Mouse (Mus musculus) forebrain, embryonic 10.5 days (tissue): ENCODE measurements around the gene Spp1. TPM values are rescaled to one million over a fixed set of nuclear protein-coding genes. Genes with fewer than 3 reads are reported as not detected.

Experiments
- DNase-seq: peaks from one replicate; pipeline ENCODE4 v3.0.0-alpha.2; 2017; ENCODE audit warnings: low spot score; ENCODE audit errors: extremely low spot score
- H3K27ac ChIP-seq: fragments of 300-500 bp; sonication (generic); 2 replicates; pipeline ENCODE4 v1.5.1; 2016; ENCODE audit warnings: mild to moderate bottlenecking
- H3K27me3 ChIP-seq: fragments of 300-500 bp; sonication (generic); 2 replicates; pipeline ENCODE4 v1.6.1; 2016; ENCODE audit warnings: mild to moderate bottlenecking; ENCODE audit not compliant: poor library complexity, severe bottlenecking
- H3K36me3 ChIP-seq: fragments of 300-500 bp; sonication (generic); replicated peaks from 2 replicates; pipeline ENCODE4 v1.6.1; 2016; ENCODE audit warnings: mild to moderate bottlenecking, moderate library complexity
- H3K4me1 ChIP-seq: fragments of 300-500 bp; sonication (generic); 2 replicates; pipeline ENCODE4 v1.6.1; 2016
- H3K4me3 ChIP-seq: fragments of 300-500 bp; sonication (generic); 2 replicates; pipeline ENCODE4 v1.5.1; 2016; ENCODE audit warnings: mild to moderate bottlenecking, moderate library complexity
- H3K9me3 ChIP-seq: fragments of 300-500 bp; sonication (generic); 2 replicates; pipeline ENCODE4 v1.6.1; 2016; ENCODE audit warnings: mild to moderate bottlenecking, moderate library complexity
- WGBS: fragments of 180-500 bp; shearing (Covaris S2); methylation state at CpG from one replicate; pipeline ENCODE4 v1.1.7; 2016; 5-methylcytosine and 5-hydroxymethylcytosine counted together
- polyA plus RNA-seq: library from polyadenylated mRNA; unstranded; fragments of >200 nt; fragmentation: Nextera tagmentation; extraction: Ambion mirVana; gene quantifications from 2 replicates; pipeline ENCODE4 v1.2.1, GENCODE M21; 2016

Spp1 gene
- polyA plus RNA-seq, 1 experiment from 2014 or later: 1.6 TPM

DNA sequence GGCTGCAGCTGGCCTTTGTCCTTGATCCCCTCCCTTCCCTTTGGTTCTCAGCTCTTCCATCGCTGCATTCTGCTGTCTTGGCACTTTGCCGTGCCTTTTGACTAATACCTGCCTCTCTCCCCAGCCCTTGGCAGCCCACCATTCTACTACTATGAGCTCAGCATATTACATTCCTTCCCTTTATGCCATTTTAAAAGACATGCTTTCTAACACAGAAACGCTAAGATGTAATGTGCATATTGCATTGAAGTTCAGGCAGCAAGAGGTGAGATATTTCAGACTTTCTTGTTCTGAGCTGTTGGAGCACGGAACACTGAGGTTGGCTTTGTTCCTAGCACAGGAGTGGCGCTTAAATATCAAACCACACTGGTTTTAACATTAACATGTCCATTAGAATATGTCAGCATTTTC lies 36.1 kb downstream of the Spp1 start:
- H3K27me3 ChIP-seq: no peaks in the 10 kb centered on the region
- H3K4me1 ChIP-seq: no peaks in the 10 kb centered on the region
- H3K4me3 ChIP-seq: no peak overlapping the region
- no peak overlapping the region for H3K27ac ChIP-seq
- DNase-seq: no peak
- H3K36me3 ChIP-seq: peaks cover 64% of the 10 kb centered on the region
- WGBS: 94% methylated on average over 5 of the region's 5 CpGs
- no peaks in the 10 kb centered on the region for H3K9me3 ChIP-seq

DNA sequence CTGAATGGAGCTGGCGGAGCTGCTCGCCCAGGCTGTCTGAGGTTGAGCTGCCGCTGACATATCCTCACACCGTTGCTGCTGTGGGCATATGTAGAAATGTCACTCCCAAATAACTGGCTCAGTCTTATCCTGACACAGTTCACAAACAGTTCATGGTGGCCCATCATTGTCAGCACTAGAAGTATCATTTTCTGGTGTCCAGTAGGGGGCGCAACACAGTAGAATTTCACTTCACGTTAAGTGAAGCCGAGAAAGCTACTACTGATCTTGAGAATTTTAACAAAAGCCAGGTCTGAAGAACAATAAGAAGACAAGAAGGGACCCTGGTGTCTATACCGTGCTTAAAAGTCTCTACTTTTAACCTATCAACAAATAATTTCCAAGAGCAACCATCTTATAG lies 37.5 kb downstream of the Spp1 start:
- Histone ChIP-seq H3K9me3 (no peaks in the 10 kb centered on the region), H3K4me3 (no peak overlapping the region), H3K36me3 (peaks cover 58% of the 10 kb centered on the region), H3K27ac (no peak overlapping the region), H3K4me1 (no peaks in the 10 kb centered on the region), H3K27me3 (no peaks in the 10 kb centered on the region)
- 91% methylated on average over 8 of the region's 8 CpGs for WGBS
- DNase-seq: no peak

GRCm38 (mm10) chr5:104480367-104480766 lies 45.4 kb downstream of the Spp1 start:
- Histone ChIP-seq H3K27ac (no peak overlapping the region), H3K4me1 (no peaks in the 10 kb centered on the region), H3K4me3 (no peak overlapping the region), H3K27me3 (no peaks in the 10 kb centered on the region), H3K36me3 (peaks cover 79% of the 10 kb centered on the region), H3K9me3 (no peaks in the 10 kb centered on the region)
- WGBS: 90% methylated on average over 7 of the region's 7 CpGs
- no peak for DNase-seq

GRCm38 (mm10) chr5:104482856-104483255 lies 47.9 kb downstream of the Spp1 start:
- H3K4me1 ChIP-seq: no peaks in the 10 kb centered on the region
- H3K27me3 ChIP-seq: no peaks in the 10 kb centered on the region
- no peak overlapping the region for H3K4me3 ChIP-seq
- no peak overlapping the region for H3K27ac ChIP-seq
- H3K36me3 ChIP-seq: peaks cover 90% of the 10 kb centered on the region
- no peaks in the 10 kb centered on the region for H3K9me3 ChIP-seq
- 93% methylated on average over 8 of the region's 8 CpGs for WGBS
- no peak for DNase-seq

Other genes with a start within 250 kb of the Spp1 start
- 0.17 and 0.26 TPM in 2 replicates for gene Dmp1, start 232.5 kb upstream of the Spp1 start, polyA plus RNA-seq
- gene Ibsp, start 135.9 kb upstream of the Spp1 start, polyA plus RNA-seq: not detected in 2 replicates
- gene Mepe, start 109.8 kb upstream of the Spp1 start, polyA plus RNA-seq: not detected in 2 replicates
- 7.4 and 7.7 TPM in 2 replicates for gene Pkd2, start 24.3 kb downstream of the Spp1 start, polyA plus RNA-seq
- 11.1 and 12.7 TPM in 2 replicates for gene BC005561, start 73.2 kb downstream of the Spp1 start, polyA plus RNA-seq